Mouse (Mus musculus) 3T3-L1 (cell line): Measurements from ENCODE around the gene Kcnj16.

Source experiments
- DNase-seq: peaks from one replicate; pipeline ENCODE4 v3.0.0-alpha.2; 2015; ENCODE audit warnings: low read depth, low spot score

The Kcnj16 gene

GRCm38 (mm10) chr11:110967762-110968135 lies at the start of gene Kcnj16:
Kcnj16 (plus strand) TSS chr11:110968033.
- no peak for DNase-seq

GRCm38 (mm10) chr11:110918808-110919465 lies 48.9 kb upstream of the Kcnj16 start:
- DNase-seq = no peak

- peak; percentile 59 for DNase-seq
Measured at GRCm38 (mm10) chr11:110935699-110936098, 32.1 kb upstream of the Kcnj16 start.

- DNase-seq = no peak
Measured at GRCm38 (mm10) chr11:110942280-110942679, 25.6 kb upstream of the Kcnj16 start.

GRCm38 (mm10) chr11:110942695-110943135 lies 25.1 kb upstream of the Kcnj16 start:
- peak; percentile 38 for DNase-seq

- DNase-seq = no peak
Measured at GRCm38 (mm10) chr11:110956665-110957064, 11.2 kb upstream of the Kcnj16 start.

GRCm38 (mm10) chr11:110961592-110962021 lies 6.2 kb upstream of the Kcnj16 start:
- DNase-seq = no peak

- DNase-seq = no peak
Measured at GRCm38 (mm10) chr11:110967019-110967761, 643 bp upstream of the Kcnj16 start.

- no peak for DNase-seq
Measured at GRCm38 (mm10) chr11:110968901-110969300, 1.1 kb downstream of the Kcnj16 start.

- no peak for DNase-seq
Measured at GRCm38 (mm10) chr11:110985508-110985907, 17.7 kb downstream of the Kcnj16 start.

GRCm38 (mm10) chr11:110985949-110986348 lies 18.1 kb downstream of the Kcnj16 start:
- no peak for DNase-seq

GRCm38 (mm10) chr11:110993616-110994015 lies 25.8 kb downstream of the Kcnj16 start:
- DNase-seq = no peak

- no peak for DNase-seq
Measured at GRCm38 (mm10) chr11:110997211-110997610, 29.4 kb downstream of the Kcnj16 start.

GRCm38 (mm10) chr11:111005103-111005502 lies 37.3 kb downstream of the Kcnj16 start:
- no peak for DNase-seq

- no peak for DNase-seq
Measured at GRCm38 (mm10) chr11:111009471-111009870, 41.6 kb downstream of the Kcnj16 start.

GRCm38 (mm10) chr11:111016206-111016605 lies 48.4 kb downstream of the Kcnj16 start:
- no peak for DNase-seq

- DNase-seq = no peak
Measured at GRCm38 (mm10) chr11:111020211-111020610, 52.4 kb downstream of the Kcnj16 start.

- DNase-seq = no peak
Measured at GRCm38 (mm10) chr11:111022681-111023281, 54.9 kb downstream of the Kcnj16 start.

GRCm38 (mm10) chr11:111042175-111042574 lies 74.3 kb downstream of the Kcnj16 start:
- peak; percentile 55 for DNase-seq

GRCm38 (mm10) chr11:111043298-111043697 lies 75.5 kb downstream of the Kcnj16 start:
- no peak for DNase-seq

GRCm38 (mm10) chr11:111054252-111054651 lies 86.4 kb downstream of the Kcnj16 start:
- no peak for DNase-seq
